Mouse (Mus musculus) midbrain, embryonic 14.5 days (tissue): ENCODE measurements around the gene R3hcc1l. TPM values are rescaled to one million over a fixed set of nuclear protein-coding genes. Genes with fewer than 3 reads are reported as not detected.

Experiments used
- ATAC-seq: fragments of 200-750 bp; cut with Nextera tagmentation; 2 replicates; pipeline ENCODE4 v1.8.0; 2017; ENCODE audit warnings: moderate number of reproducible peaks, moderate library complexity; ENCODE audit not compliant: low FRiP score, low TSS enrichment
- DNase-seq: peaks from one replicate; pipeline ENCODE4 v3.0.0-alpha.2; 2015
- H3K27ac ChIP-seq: fragments of 300-500 bp; sonication (generic); replicated peaks from 2 replicates; pipeline ENCODE4 v1.5.1; 2014; ENCODE audit warnings: mild to moderate bottlenecking, low read depth, low read length, moderate library complexity
- H3K27me3 ChIP-seq: fragments of 300-500 bp; sonication (generic); 2 replicates; pipeline ENCODE4 v1.6.1; 2014; ENCODE audit warnings: low read length, control low read depth, mixed read lengths; ENCODE audit not compliant: control insufficient read depth, insufficient read depth
- H3K36me3 ChIP-seq: fragments of 300-500 bp; sonication (generic); 2 replicates; pipeline ENCODE4 v1.6.1; 2014; ENCODE audit warnings: low read length, control low read depth; ENCODE audit not compliant: control insufficient read depth, insufficient read depth
- H3K4me1 ChIP-seq: fragments of 300-500 bp; sonication (generic); 2 replicates; pipeline ENCODE4 v1.6.1; 2014; ENCODE audit warnings: mild to moderate bottlenecking, antibody characterized with exemption, low read length, control low read depth; ENCODE audit not compliant: control insufficient read depth, insufficient read depth
- H3K4me2 ChIP-seq: fragments of 300-500 bp; sonication (generic); 2 replicates; pipeline ENCODE4 v1.6.1; 2014; ENCODE audit warnings: mild to moderate bottlenecking, low read length, moderate library complexity
- H3K4me3 ChIP-seq: fragments of 300-500 bp; sonication (generic); replicated peaks from 2 replicates; pipeline ENCODE4 v1.5.1; 2014; ENCODE audit warnings: low read depth, low read length
- H3K9ac ChIP-seq: fragments of 300-500 bp; sonication (generic); replicated peaks from 2 replicates; pipeline ENCODE4 v1.6.1; 2014; ENCODE audit warnings: mild to moderate bottlenecking, low read length, moderate library complexity
- H3K9me3 ChIP-seq: fragments of 300-500 bp; sonication (generic); 2 replicates; pipeline ENCODE4 v1.6.1; 2016; ENCODE audit warnings: low read length, control low read depth, mixed read lengths; ENCODE audit not compliant: control insufficient read depth
- WGBS: fragments of 180-500 bp; shearing (Covaris S2); extraction: QIAGEN DNeasy Blood & Tissue Kit; methylation state at CpG from one replicate; pipeline ENCODE4 v1.1.7; 2014; 5-methylcytosine and 5-hydroxymethylcytosine counted together
- polyA plus RNA-seq: library from polyadenylated mRNA; unstranded; fragments of >200 nt; fragmentation: Nextera tagmentation; extraction: Ambion mirVana; gene quantifications from 2 replicates; pipeline ENCODE4 v1.2.1, GENCODE M21; 2014

The R3hcc1l gene
- 11.5 and 15.4 TPM in 2 replicates for polyA plus RNA-seq

GRCm38 (mm10) chr19:42518620-42519310 lies at the start of gene R3hcc1l:
R3hcc1l (plus strand) TSS chr19:42518759.
- DNase-seq (peak; percentile 99), ATAC-seq (peak; percentile 94)
- Histone ChIP-seq H3K4me2 (peak within 1 kb of the TSS; percentile 71), H3K9me3 (no peaks in the 10 kb centered on the region), H3K4me3 (peak within 1 kb of the TSS; percentile 87), H3K27me3 (no peaks in the 10 kb centered on the region), H3K4me1 (peaks cover 10% of the 10 kb centered on the region), H3K27ac (peak within 1 kb of the TSS; percentile 77), H3K36me3 (no peaks in the 10 kb centered on the region), H3K9ac (peak within 1 kb of the TSS; percentile 84)
- 0% methylated on average over 59 of the region's 59 CpGs for WGBS

GRCm38 (mm10) chr19:42471571-42471970 lies 47.0 kb upstream of the R3hcc1l start:
- ATAC-seq: no peak
- Histone ChIP-seq H3K27ac (no peak overlapping the region), H3K4me3 (no peak overlapping the region), H3K9me3 (no peaks in the 10 kb centered on the region), H3K9ac (no peak overlapping the region), H3K4me1 (no peaks in the 10 kb centered on the region), H3K4me2 (no peak overlapping the region), H3K36me3 (no peaks in the 10 kb centered on the region), H3K27me3 (no peaks in the 10 kb centered on the region)
- no peak for DNase-seq
- WGBS: 38% methylated on average over 4 of the region's 4 CpGs

- Histone ChIP-seq H3K27ac (no peak overlapping the region), H3K36me3 (no peaks in the 10 kb centered on the region), H3K9me3 (no peaks in the 10 kb centered on the region), H3K4me2 (no peak overlapping the region), H3K4me3 (no peak overlapping the region), H3K9ac (no peak overlapping the region), H3K27me3 (no peaks in the 10 kb centered on the region), H3K4me1 (no peaks in the 10 kb centered on the region)
- no peak for ATAC-seq
- no peak for DNase-seq
- WGBS: 29% methylated on average over 11 of the region's 11 CpGs
Observed at GRCm38 (mm10) chr19:42472831-42473230, 45.7 kb upstream of the R3hcc1l start.

DNA sequence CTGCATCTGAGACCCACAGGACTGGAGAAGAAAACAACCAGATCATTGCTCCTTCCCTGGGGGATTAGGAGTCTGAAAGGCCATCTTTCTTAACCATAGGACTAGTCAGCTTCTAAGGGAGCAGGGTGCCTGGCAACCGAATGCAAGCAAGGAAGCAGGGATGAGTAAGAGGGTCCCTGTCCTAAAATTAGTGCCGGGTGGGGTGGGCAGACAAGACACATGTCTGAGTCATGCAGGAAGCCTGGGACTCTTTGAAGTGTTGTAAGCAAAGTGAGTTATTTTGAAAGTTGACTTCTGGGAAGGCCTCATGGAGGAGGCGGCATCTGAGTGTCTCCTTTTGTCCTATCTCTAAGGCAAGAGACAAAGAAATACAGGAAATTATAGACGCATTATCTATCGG lies 40.8 kb upstream of the R3hcc1l start:
- 72% methylated on average over 5 of the region's 5 CpGs for WGBS
- DNase-seq: no peak
- ATAC-seq: no peak

DNA sequence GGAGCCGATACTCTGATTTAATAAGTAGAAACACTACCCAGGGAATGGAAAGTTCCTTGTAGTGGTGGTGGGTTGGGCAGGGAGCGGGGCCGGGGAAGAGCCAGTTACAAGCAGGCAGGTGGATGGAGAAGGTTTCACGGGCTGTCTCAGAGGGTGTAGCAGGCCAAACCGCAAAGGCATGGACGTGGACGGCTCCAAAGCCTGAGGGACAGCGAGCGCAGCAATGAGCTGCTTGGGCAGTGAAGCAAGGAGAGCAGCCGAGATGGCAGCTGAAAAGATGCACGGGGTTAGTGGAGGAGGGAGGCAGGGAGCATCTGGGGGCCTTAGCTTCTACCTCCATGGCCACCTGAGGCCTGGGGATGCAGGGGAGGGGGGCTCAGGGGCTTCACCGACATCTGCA lies 40.3 kb upstream of the R3hcc1l start:
- ATAC-seq: no peak
- Histone ChIP-seq H3K4me1 (no peaks in the 10 kb centered on the region), H3K9me3 (no peaks in the 10 kb centered on the region), H3K27ac (no peak overlapping the region), H3K27me3 (no peaks in the 10 kb centered on the region), H3K4me3 (no peak overlapping the region), H3K9ac (no peak overlapping the region), H3K36me3 (no peaks in the 10 kb centered on the region), H3K4me2 (0 out of 2 replicates have a peak overlapping the region, but pooled peaks have one; percentile 3)
- WGBS: 24% methylated on average over 12 of the region's 12 CpGs
- peak; percentile 31 for DNase-seq

More for the DNA sequence above, 40.8 kb upstream of the R3hcc1l start:
- Histone ChIP-seq H3K27ac (no peak overlapping the region), H3K4me2 (no peak overlapping the region), H3K9me3 (no peaks in the 10 kb centered on the region), H3K4me1 (no peaks in the 10 kb centered on the region), H3K9ac (no peak overlapping the region), H3K4me3 (no peak overlapping the region), H3K27me3 (no peaks in the 10 kb centered on the region), H3K36me3 (no peaks in the 10 kb centered on the region)

DNA sequence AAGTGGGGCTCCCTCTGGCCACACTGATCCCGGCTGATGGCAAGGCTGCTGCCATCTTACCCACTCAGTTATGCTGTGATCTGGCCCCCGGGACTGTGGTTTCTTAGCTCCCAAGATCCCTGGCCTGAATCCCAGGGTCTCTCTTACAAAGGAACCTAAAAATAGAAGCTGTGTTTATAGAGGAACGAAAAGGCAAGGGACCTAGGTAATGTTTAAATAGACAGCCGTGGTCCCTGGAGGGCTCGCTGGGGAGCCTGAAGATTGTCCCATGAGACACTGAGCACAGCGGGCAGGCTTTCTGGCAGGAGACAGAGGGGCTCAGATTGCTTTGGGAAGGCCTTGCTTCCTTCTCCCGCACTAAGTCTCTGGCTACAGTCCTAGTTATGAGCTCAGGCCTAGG lies 33.1 kb upstream of the R3hcc1l start:
- ATAC-seq: no peak
- Histone ChIP-seq H3K4me3 (no peak overlapping the region), H3K27ac (no peak overlapping the region), H3K27me3 (no peaks in the 10 kb centered on the region), H3K9me3 (no peaks in the 10 kb centered on the region), H3K4me2 (no peak overlapping the region), H3K4me1 (no peaks in the 10 kb centered on the region), H3K9ac (no peak overlapping the region), H3K36me3 (no peaks in the 10 kb centered on the region)
- 68% methylated on average over 7 of the region's 7 CpGs for WGBS
- peak; percentile 14 for DNase-seq

DNA sequence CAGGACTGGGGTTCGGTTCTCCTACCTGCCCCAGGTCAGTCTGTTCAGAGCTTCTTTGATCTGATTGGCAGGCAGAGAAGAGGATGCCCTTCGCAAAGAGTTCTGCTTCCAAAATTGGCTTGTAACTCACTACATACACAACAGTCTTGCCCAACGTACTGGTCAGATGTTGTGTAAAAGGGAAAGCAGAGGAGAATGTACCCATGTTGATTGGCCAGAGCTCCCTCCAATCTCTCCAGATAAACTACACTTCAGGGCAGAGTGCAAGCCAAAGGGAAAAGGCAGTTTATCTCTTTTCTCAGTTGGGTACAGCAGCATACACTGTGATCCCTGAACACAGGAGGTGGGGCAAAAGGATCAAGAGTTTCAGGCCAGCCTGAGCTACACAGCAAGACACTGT lies 31.3 kb upstream of the R3hcc1l start:
- Histone ChIP-seq H3K36me3 (no peaks in the 10 kb centered on the region), H3K4me2 (no peak overlapping the region), H3K4me3 (no peak overlapping the region), H3K27ac (no peak overlapping the region), H3K4me1 (no peaks in the 10 kb centered on the region), H3K27me3 (no peaks in the 10 kb centered on the region), H3K9ac (no peak overlapping the region), H3K9me3 (no peaks in the 10 kb centered on the region)
- DNase-seq: no peak
- 84% methylated on average over 3 of the region's 3 CpGs for WGBS
- no peak for ATAC-seq

DNA sequence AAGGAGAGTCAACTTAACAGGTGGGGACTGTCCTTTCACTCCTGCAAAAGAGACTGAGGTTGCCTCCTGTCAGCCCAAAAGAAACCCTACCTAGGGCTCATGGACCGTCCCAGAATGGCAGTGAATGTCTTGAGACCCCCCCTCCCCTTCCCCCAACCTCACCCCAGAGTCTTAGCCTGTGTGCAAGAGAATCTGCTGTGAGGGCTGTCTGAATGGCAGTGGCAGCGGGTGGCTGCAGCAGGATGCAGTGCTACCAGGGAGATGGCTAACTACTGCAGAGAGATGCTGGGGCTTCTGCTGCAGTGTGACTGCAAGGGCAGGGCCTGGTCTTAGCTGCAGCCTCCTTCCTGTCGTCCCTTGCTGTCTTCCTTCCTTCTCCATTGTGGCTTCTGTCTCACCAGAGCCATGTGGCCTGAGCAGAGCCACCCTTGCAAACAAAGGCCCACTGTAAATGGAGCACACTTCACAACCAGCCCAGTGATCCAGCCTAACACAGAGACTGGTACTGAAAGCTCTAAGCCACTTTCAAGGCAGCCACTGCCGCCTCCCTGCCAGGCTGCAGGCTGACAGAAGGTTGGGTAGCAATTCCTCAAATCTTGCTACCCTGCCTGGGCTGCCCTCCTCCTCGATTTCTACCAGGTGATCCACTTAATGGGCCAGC lies 25.2 kb upstream of the R3hcc1l start:
- H3K27ac ChIP-seq: no peak overlapping the region
- ATAC-seq (no peak), DNase-seq (peak; percentile 26)
- no peaks in the 10 kb centered on the region for H3K27me3 ChIP-seq
- WGBS: 28% methylated on average over 5 of the region's 5 CpGs
- no peak overlapping the region for H3K4me2 ChIP-seq
- no peak overlapping the region for H3K4me3 ChIP-seq
- H3K36me3 ChIP-seq: no peaks in the 10 kb centered on the region
- H3K9ac ChIP-seq: no peak overlapping the region
- H3K4me1 ChIP-seq: no peaks in the 10 kb centered on the region
- no peaks in the 10 kb centered on the region for H3K9me3 ChIP-seq

- Histone ChIP-seq H3K36me3 (no peaks in the 10 kb centered on the region), H3K9ac (no peak overlapping the region), H3K27ac (no peak overlapping the region), H3K4me2 (no peak overlapping the region), H3K4me1 (no peaks in the 10 kb centered on the region), H3K4me3 (no peak overlapping the region), H3K27me3 (no peaks in the 10 kb centered on the region), H3K9me3 (no peaks in the 10 kb centered on the region)
- DNase-seq: no peak
- ATAC-seq: no peak
- WGBS: 72% methylated on average over 3 of the region's 3 CpGs
Observed at GRCm38 (mm10) chr19:42504156-42504555, 14.4 kb upstream of the R3hcc1l start.
